Mouse (Mus musculus) thymus, postnatal 14 days (tissue): ENCODE data around the gene Rnf212.

ENCODE experiments used
- DNase-seq: peaks from one replicate; pipeline ENCODE4 v3.0.0; 2021

Gene Rnf212

GRCm38 (mm10) chr5:108711968-108712367 is 62.8 kb downstream of the Rnf212 start:
- no peak for DNase-seq

GRCm38 (mm10) chr5:108708981-108709731 is 65.6 kb downstream of the Rnf212 start:
- DNase-seq, result no peak

GRCm38 (mm10) chr5:108708419-108708818 is 66.4 kb downstream of the Rnf212 start:
- no peak for DNase-seq

- no peak for DNase-seq
These were observed 67.0 kb downstream of the Rnf212 start for GRCm38 (mm10) chr5:108707758-108708157.

- DNase-seq, result no peak
These were observed 70.8 kb downstream of the Rnf212 start for GRCm38 (mm10) chr5:108703754-108704626.

GRCm38 (mm10) chr5:108701341-108702021 is 73.3 kb downstream of the Rnf212 start:
- DNase-seq, result no peak

GRCm38 (mm10) chr5:108700346-108700745 is 74.4 kb downstream of the Rnf212 start:
- no peak for DNase-seq

GRCm38 (mm10) chr5:108697341-108697753 is 77.4 kb downstream of the Rnf212 start:
- DNase-seq, result no peak

- DNase-seq, result no peak
These were observed 78.2 kb downstream of the Rnf212 start for GRCm38 (mm10) chr5:108696542-108696941.

GRCm38 (mm10) chr5:108695861-108696260 is 78.9 kb downstream of the Rnf212 start:
- DNase-seq, result no peak

- DNase-seq, result peak; percentile 54
These were observed 80.2 kb downstream of the Rnf212 start for GRCm38 (mm10) chr5:108694352-108695261.

GRCm38 (mm10) chr5:108693872-108694288 is 80.9 kb downstream of the Rnf212 start:
- DNase-seq, result peak; percentile 92

- peak; percentile 81 for DNase-seq
These were observed 82.5 kb downstream of the Rnf212 start, which contains the start of gene Fgfrl1 for GRCm38 (mm10) chr5:108692271-108692670. TSS of gene Fgfrl1 (plus strand) at chr5:108692382.

- peak; percentile 33 for DNase-seq
These were observed 83.6 kb downstream of the Rnf212 start for GRCm38 (mm10) chr5:108691152-108691551.

GRCm38 (mm10) chr5:108689091-108689490 is 85.7 kb downstream of the Rnf212 start:
- DNase-seq, result no peak

- DNase-seq, result no peak
These were observed 93.9 kb downstream of the Rnf212 start for GRCm38 (mm10) chr5:108680871-108681270.

- no peak for DNase-seq
These were observed 94.9 kb downstream of the Rnf212 start for GRCm38 (mm10) chr5:108679909-108680308.
